Mouse (Mus musculus): ENCODE data around the gene Cdkn1a. TPM values are rescaled to one million over a fixed set of nuclear protein-coding genes. Genes with fewer than 3 reads are reported as not detected.

Cdkn1a gene
- polyA plus RNA-seq, 1 experiment: 37.7 TPM

DNA sequence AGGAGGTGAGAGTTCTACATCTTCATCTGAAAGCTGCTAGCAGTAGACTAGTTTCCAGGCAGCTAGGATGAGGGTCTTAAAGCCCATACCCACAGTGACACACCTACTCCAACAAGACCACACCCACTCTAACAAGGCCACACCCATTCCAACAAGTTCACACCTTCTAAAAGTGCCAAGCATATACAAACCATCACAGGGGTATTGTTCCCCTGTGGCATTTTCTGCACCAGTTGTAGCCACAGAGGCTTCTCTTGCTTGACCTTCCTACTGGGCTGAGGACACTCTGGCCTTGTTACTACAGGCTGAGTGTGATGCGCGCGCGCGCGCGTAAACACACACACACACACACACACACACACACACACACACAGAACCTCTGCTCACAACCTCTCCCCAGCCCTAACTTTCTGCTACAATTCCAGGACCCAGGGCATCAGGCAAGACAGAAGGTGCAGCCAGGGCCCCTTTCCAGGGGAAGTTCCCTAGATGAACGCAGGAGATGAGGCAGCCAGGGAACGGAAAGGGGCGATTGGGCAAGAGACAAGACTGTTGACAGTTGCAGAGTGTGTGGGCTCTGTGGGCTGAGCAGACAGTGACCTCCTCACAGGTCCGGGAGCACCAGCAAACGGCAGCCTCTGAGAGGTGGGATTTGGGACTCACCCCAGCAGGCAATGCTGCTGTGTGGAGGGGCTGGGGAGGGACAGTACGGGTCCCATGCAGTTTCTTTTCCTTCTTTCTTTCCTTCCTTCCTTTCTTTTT lies 23.0 kb downstream of the Cdkn1a start, which contains the start of gene Rab44:
Gene Rab44 (plus strand): TSS at position 555 of the 762 bp plus-strand sequence.
- no peak for DNase-seq (ENCODE audit: extremely low spot score in 1 of 2, low spot score in 1 of 2)

GRCm38 (mm10) chr17:29116023-29116422 lies 25.2 kb downstream of the Cdkn1a start:
- DNase-seq (ENCODE audit: extremely low spot score in 1 of 2, low spot score in 1 of 2): no peak

DNA sequence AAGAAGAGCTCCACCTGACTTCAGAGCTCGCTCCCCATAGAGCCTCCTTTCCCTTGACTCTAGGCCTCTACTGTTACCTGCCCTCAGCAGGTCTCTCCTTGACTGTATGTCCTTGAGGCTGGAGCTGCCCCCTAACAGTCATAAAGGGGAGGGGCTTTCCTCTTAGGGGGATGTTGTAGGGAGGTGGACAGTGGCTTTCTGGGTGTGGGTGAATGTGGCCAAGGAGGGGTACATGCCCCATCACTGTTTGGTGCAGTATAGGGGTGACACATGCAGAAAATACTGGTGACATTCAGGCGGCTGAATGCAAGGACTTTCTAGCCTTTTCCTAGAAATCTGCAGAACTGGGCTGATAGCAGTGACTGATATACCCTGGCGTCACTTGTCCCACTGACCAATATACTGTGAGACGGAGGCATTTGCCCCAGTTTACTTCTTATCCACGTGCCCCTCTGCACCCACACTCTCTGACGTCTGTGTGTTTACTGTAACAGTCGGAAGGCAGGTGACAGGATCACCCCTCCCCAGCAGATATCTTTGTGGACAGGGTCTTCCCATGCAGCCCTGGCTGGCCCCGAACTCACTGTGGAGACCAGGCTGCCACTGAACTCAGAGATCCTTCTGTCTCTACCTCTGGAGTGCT lies 26.4 kb downstream of the Cdkn1a start:
- DNase-seq (ENCODE audit: extremely low spot score in 1 of 2, low spot score in 1 of 2): no peak

DNA sequence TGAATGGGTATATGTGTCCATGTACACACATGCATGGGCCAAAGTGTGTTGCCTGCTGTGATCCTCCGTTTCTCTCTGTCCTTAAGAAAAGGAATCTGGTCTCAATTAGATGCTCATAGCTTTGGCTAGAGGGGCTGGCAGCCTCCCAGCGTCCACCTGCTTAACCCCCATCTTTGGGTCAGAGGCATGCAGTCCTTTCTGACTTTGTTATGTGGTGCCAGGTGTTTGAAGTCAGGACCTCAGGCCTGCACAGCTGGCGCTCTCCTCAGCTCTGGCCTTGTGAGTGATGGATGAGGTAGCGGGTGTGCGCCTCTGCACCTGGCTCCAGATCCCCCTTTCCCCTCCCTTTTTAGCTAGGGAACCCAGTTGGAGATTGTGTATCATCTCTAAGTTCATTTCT lies 27.3 kb downstream of the Cdkn1a start:
- no peak for DNase-seq (ENCODE audit: extremely low spot score in 1 of 2, low spot score in 1 of 2)

- DNase-seq (ENCODE audit: extremely low spot score in 1 of 2, low spot score in 1 of 2): no peak
Observed at GRCm38 (mm10) chr17:29120666-29121065, 29.9 kb downstream of the Cdkn1a start.

GRCm38 (mm10) chr17:29122817-29123216 lies 32.0 kb downstream of the Cdkn1a start:
- no peak for DNase-seq (ENCODE audit: extremely low spot score in 1 of 2, low spot score in 1 of 2)

- no peak for DNase-seq (ENCODE audit: extremely low spot score in 1 of 2, low spot score in 1 of 2)
Observed at GRCm38 (mm10) chr17:29123578-29124174, 32.9 kb downstream of the Cdkn1a start.

DNA sequence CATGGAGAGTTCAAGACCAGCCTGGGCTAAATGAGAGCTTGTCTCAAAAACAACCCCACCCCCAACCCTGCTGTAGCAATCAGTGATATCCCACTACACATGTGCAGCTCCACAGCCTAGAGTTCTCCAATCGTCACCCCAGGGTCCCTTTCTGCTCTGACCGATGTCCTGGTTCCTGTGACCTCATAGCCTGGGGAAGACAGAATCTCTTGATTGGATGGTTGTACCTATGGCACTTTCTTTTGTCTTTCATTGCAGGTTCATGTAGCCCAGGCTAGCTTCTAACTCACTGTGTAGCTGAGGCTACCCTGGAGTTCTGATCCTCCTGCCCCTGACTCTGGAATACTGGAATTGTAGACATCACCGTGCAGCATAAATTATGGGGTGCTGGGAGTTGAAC lies 35.8 kb downstream of the Cdkn1a start:
- DNase-seq (ENCODE audit: extremely low spot score in 1 of 2, low spot score in 1 of 2): no peak

DNA sequence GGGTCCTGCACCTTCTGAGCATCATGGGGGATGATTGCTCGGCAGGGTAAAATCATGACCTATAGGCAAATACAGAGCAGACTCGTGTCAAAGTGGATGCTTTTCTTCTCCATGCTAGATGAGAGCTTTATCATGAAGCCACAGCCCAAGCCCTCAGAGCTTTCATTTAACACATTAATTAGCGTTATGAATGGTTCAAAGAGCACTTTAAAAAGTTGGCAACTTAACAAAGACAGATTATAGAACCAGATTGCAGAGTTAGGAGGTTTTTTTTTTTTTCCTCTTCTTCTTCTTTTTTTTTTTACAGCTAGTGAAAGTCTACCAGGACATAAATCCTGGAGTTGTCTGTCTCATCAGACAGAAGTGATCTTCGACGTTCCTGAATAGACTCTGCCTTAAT lies 38.6 kb downstream of the Cdkn1a start:
- no peak for DNase-seq (ENCODE audit: extremely low spot score in 1 of 2, low spot score in 1 of 2)

- no peak for DNase-seq (ENCODE audit: extremely low spot score in 1 of 2, low spot score in 1 of 2)
Observed at GRCm38 (mm10) chr17:29135066-29135465, 44.3 kb downstream of the Cdkn1a start.

- DNase-seq (ENCODE audit: extremely low spot score in 1 of 2, low spot score in 1 of 2): no peak
Observed at GRCm38 (mm10) chr17:29136236-29136635, 45.5 kb downstream of the Cdkn1a start.

DNA sequence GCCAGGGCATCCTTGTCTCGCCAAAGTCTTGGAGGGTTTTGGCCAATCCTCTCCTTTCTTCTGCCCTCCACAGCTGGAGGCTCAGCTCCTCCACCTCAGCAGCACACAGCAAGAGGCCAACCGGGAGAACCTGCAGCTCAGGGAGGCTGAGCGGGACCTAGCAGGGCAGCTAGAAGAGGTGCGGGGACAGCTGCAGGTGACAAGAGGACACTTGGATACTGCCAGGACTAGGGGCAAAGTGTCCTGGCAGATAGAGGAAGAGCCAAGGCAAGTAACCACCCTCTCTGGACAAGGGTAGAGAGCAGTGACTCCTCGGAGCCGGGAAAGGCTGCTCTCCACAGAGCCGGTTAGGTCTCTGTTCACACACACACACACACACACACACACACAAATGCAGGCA lies 47.1 kb downstream of the Cdkn1a start:
- no peak for DNase-seq (ENCODE audit: extremely low spot score in 1 of 2, low spot score in 1 of 2)

GRCm38 (mm10) chr17:29141577-29141976 lies 50.8 kb downstream of the Cdkn1a start:
- no peak for DNase-seq (ENCODE audit: extremely low spot score in 1 of 2, low spot score in 1 of 2)

DNA sequence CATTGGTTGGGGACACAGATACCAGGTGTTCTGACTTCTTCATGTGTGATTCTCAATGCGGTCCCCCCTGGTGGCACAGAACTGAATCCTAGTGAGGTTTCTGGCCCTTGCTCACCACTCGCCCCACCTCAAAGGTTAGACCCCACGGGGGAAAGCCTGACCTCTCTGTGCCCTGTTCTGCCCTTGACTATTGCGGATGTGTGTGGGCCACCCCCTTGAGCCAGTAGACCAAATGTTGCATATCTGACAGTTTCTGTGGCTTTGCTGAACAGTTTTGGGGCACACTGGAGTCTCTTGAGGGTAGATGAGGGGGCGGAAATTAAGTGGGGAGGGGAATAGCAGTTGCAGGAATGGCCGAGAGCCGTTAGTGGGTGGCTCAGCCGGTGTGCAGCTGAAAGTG lies 52.5 kb downstream of the Cdkn1a start:
- no peak for DNase-seq (ENCODE audit: extremely low spot score in 1 of 2, low spot score in 1 of 2)

- DNase-seq (ENCODE audit: extremely low spot score in 1 of 2, low spot score in 1 of 2): no peak
Observed at GRCm38 (mm10) chr17:29145101-29145500, 54.3 kb downstream of the Cdkn1a start.

DNA sequence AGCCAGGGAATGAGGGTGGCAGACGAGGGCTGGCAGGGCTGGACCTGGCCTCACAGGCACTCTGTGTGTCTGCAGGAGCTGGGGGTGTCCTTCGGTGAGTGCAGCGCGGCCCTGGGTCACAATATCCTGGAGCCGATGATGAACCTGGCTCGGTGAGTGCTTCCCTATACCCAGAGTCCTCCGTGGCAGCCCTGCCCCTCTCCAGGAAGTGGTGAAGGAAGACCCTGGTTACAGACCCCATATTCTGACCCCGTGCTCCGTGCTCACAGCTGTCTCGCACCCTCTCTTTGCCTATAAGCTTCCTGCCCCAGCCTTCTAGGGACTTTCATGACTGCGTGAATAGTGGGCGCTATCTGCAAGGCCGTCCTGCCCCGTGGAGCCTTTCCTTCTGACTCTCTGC lies 56.5 kb downstream of the Cdkn1a start:
- DNase-seq (ENCODE audit: extremely low spot score in 1 of 2, low spot score in 1 of 2): no peak

GRCm38 (mm10) chr17:29147773-29148172 lies 57.0 kb downstream of the Cdkn1a start:
- DNase-seq (ENCODE audit: extremely low spot score in 1 of 2, low spot score in 1 of 2): no peak

GRCm38 (mm10) chr17:29149766-29150165 lies 59.0 kb downstream of the Cdkn1a start:
- no peak for DNase-seq (ENCODE audit: extremely low spot score in 1 of 2, low spot score in 1 of 2)
